Mouse (Mus musculus): Measurements from ENCODE around the gene Dicer1.

DNA sequence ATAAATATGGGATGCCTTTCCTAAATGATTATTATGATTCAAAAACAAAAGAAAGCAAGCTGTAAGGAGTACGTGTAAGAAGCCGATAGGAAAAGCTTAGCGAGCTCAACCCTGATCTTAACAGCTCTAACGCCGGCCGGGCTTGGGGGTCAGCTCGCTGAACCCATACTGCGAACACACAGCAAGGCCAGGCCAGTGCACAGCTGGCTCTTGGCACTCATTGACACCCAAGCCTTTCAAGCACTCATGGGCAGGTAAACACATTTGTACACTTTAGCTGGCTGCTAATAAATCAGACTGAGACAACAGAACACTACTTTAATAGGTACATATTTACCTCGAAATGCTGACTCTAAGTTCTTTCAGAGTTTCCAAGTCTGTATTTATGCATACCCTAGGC lies 13.3 kb downstream of the Dicer1 start:
- TF ChIP-seq CTCF (IDR thresholded peaks at IDR 0.05; ENCODE audit: extremely low read depth, insufficient read length, insufficient replicate concordance, low read depth, low read length) (no peak), POLR2A (IDR thresholded peaks at IDR 0.05; ENCODE audit: low read depth, low read length) (no peak)
